Mouse (Mus musculus): ENCODE measurements around the gene Sf3b1. TPM values are rescaled to one million over a fixed set of nuclear protein-coding genes. Genes with fewer than 3 reads are reported as not detected.
A peak's percentile ranks its signal among the peaks of the same experiment; 100 is the strongest.
"Not testable (repeated sequence)": the region's sequence is repeated elsewhere in the genome, so short reads cannot be mapped to it uniquely, and the experiment has no call there.

Sf3b1 gene
- total RNA-seq, 1 experiment, result 164 TPM

- H3K9me3 ChIP-seq (ENCODE audit: control insufficient read depth, insufficient read depth, low read depth, low read length), result no peaks in the 10 kb centered on the region
- no peak overlapping the region for H3K27ac ChIP-seq (ENCODE audit: insufficient read depth, low read depth, low read length, poor library complexity, severe bottlenecking)
- TF ChIP-seq CHD2 (IDR thresholded peaks at IDR 0.05; ENCODE audit: low read depth, low read length) (no peak), ZNF384 (IDR thresholded peaks at IDR 0.05; ENCODE audit: low read depth, low read length) (no peak), ZC3H11A (IDR thresholded peaks at IDR 0.05; ENCODE audit: borderline replicate concordance, low read depth, low read length) (no peak), MAFK (IDR thresholded peaks at IDR 0.05; ENCODE audit: insufficient read depth, low read depth, low read length) (no peak), HCFC1 (IDR thresholded peaks at IDR 0.05; ENCODE audit: borderline replicate concordance, insufficient read depth, low read length) (no peak)
- H3K9ac ChIP-seq (ENCODE audit: insufficient read depth, low read depth, low read length, poor library complexity, severe bottlenecking), result no peak overlapping the region
- no peak overlapping the region for H3K4me3 ChIP-seq (ENCODE audit: insufficient read depth in 1 of 2, low read depth in 1 of 2, low read length in 2 of 2, poor library complexity in 1 of 2, severe bottlenecking in 1 of 2)
- in situ Hi-C loops (cut with MboI; ENCODE audit: low sequenced_read_pairs in 2 of 2, unreplicated experiment in 2 of 2), result loop anchor here in 1 of 2 experiments (25.0 kb wide), 1 partner anchor 298 kb away; no protein-coding TSS in a partner anchor
- H3K4me1 ChIP-seq (ENCODE audit: control insufficient read depth in 2 of 2, insufficient read depth in 2 of 2, low read length in 2 of 2, poor library complexity in 1 of 2), result no peaks in the 10 kb centered on the region
- H3K36me3 ChIP-seq (ENCODE audit: control insufficient read depth, insufficient read depth, low read length, poor library complexity, severe bottlenecking), result no peaks in the 10 kb centered on the region
- no peak for DNase-seq (ENCODE audit: low read depth, low spot score)
These were observed 66.6 kb downstream of the Sf3b1 start for GRCm38 (mm10) chr1:54960613-54961165.

DNA sequence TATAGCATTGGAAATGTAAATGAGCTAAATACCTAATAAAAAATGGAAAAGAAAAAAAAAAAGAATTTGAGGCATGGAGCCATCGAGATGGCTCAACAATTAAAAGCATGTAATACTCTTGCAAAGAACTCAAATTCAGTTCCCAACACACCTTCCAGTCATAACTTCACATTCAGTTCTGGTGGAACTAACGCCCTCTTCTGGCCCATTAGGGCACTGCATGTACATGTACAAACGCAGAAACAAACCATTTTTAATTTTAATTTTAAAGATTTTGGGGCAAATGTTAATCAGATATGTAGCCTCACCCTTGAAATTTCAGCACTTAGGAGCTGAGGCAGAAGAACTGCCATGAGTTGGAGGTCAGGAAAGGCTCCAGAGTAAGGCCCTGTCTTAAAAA lies 68.8 kb downstream of the Sf3b1 start:
- Histone ChIP-seq H3K9me3 (ENCODE audit: control insufficient read depth, insufficient read depth, low read depth, low read length) (no peaks in the 10 kb centered on the region), H3K36me3 (ENCODE audit: control insufficient read depth, insufficient read depth, low read length, poor library complexity, severe bottlenecking) (no peaks in the 10 kb centered on the region), H3K9ac (ENCODE audit: insufficient read depth, low read depth, low read length, poor library complexity, severe bottlenecking) (no peak overlapping the region), H3K4me1 (ENCODE audit: control insufficient read depth in 2 of 2, insufficient read depth in 2 of 2, low read length in 2 of 2, poor library complexity in 1 of 2) (no peaks in the 10 kb centered on the region), H3K4me3 (ENCODE audit: insufficient read depth in 1 of 2, low read depth in 1 of 2, low read length in 2 of 2, poor library complexity in 1 of 2, severe bottlenecking in 1 of 2) (no peak overlapping the region), H3K27ac (ENCODE audit: insufficient read depth, low read depth, low read length, poor library complexity, severe bottlenecking) (no peak overlapping the region)
- in situ Hi-C loops (cut with MboI; ENCODE audit: low sequenced_read_pairs in 2 of 2, unreplicated experiment in 2 of 2), result loop anchor here in 1 of 2 experiments (25.0 kb wide), 1 partner anchor 296 kb away; no protein-coding TSS in a partner anchor
- peak; percentile 64 for TF ChIP-seq ZC3H11A (IDR thresholded peaks at IDR 0.05; ENCODE audit: borderline replicate concordance, low read depth, low read length)
- no peak for TF ChIP-seq MAFK (IDR thresholded peaks at IDR 0.05; ENCODE audit: insufficient read depth, low read depth, low read length)
- no peak for TF ChIP-seq CHD2 (IDR thresholded peaks at IDR 0.05; ENCODE audit: low read depth, low read length)
- DNase-seq (ENCODE audit: low read depth, low spot score), result no peak

DNA sequence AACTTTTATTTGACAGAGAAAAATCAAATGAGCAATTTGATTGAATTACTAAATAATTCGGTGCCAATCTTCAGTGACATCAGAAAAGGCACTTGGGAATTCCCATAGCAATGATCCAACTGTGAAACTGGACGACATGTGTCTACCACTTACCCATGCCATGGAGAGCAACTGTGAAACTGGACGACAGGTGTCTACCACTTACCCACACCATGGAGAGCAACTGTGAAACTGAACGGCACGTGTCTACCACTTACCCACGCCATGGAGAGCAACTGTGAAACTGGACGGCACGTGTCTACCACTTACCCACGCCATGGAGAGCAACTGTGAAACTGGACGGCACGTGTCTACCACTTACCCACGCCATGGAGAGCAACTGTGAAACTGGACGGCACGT lies 70.3 kb downstream of the Sf3b1 start:
- not testable (repeated sequence) for H3K4me1 ChIP-seq (ENCODE audit: control insufficient read depth in 2 of 2, insufficient read depth in 2 of 2, low read length in 2 of 2, poor library complexity in 1 of 2); H3K9ac ChIP-seq (ENCODE audit: insufficient read depth, low read depth, low read length, poor library complexity, severe bottlenecking); H3K9me3 ChIP-seq (ENCODE audit: control insufficient read depth, insufficient read depth, low read depth, low read length); DNase-seq (ENCODE audit: low read depth, low spot score); H3K4me3 ChIP-seq (ENCODE audit: insufficient read depth in 1 of 2, low read depth in 1 of 2, low read length in 2 of 2, poor library complexity in 1 of 2, severe bottlenecking in 1 of 2); H3K27ac ChIP-seq (ENCODE audit: insufficient read depth, low read depth, low read length, poor library complexity, severe bottlenecking); H3K36me3 ChIP-seq (ENCODE audit: control insufficient read depth, insufficient read depth, low read length, poor library complexity, severe bottlenecking)
- in situ Hi-C loops (cut with MboI; ENCODE audit: low sequenced_read_pairs in 2 of 2, unreplicated experiment in 2 of 2), result loop anchor here in 1 of 2 experiments (25.0 kb wide), 1 partner anchor 295 kb away; no protein-coding TSS in a partner anchor

DNA sequence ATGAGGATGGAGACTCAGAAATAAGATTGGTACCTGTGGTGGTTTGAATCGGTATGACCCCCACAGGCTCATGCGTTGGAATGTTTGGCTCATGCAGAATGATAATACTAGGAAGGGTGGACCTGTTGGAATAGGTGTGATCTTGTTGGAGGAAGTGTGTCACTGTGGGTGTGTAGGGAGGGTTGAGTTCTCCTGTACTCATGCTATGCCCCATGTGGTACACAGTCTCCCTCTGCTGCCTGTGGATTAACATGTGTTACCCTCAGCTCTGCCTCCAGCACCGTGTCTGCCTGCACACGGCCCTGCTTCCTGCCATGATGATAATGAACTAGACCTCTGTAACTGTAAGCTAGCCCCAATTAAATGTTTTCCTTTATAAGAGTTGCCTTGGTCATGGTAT lies 72.4 kb downstream of the Sf3b1 start:
- TF ChIP-seq CHD2 (IDR thresholded peaks at IDR 0.05; ENCODE audit: low read depth, low read length) (no peak), ZC3H11A (IDR thresholded peaks at IDR 0.05; ENCODE audit: borderline replicate concordance, low read depth, low read length) (no peak), MAFK (IDR thresholded peaks at IDR 0.05; ENCODE audit: insufficient read depth, low read depth, low read length) (no peak), HCFC1 (IDR thresholded peaks at IDR 0.05; ENCODE audit: borderline replicate concordance, insufficient read depth, low read length) (no peak), ZNF384 (IDR thresholded peaks at IDR 0.05; ENCODE audit: low read depth, low read length) (no peak)
- no peak for DNase-seq (ENCODE audit: low read depth, low spot score)

GRCm38 (mm10) chr1:54944648-54945047 lies 82.6 kb downstream of the Sf3b1 start:
- DNase-seq (ENCODE audit: low read depth, low spot score), result no peak
- H3K9ac ChIP-seq (ENCODE audit: insufficient read depth, low read depth, low read length, poor library complexity, severe bottlenecking), result no peak overlapping the region
- in situ Hi-C loops (cut with MboI; ENCODE audit: low sequenced_read_pairs in 2 of 2, unreplicated experiment in 2 of 2), result no loop called here

More for the DNA sequence above, 72.4 kb downstream of the Sf3b1 start:
- Histone ChIP-seq H3K9ac (ENCODE audit: insufficient read depth, low read depth, low read length, poor library complexity, severe bottlenecking) (no peak overlapping the region), H3K9me3 (ENCODE audit: control insufficient read depth, insufficient read depth, low read depth, low read length) (no peaks in the 10 kb centered on the region), H3K4me3 (ENCODE audit: insufficient read depth in 1 of 2, low read depth in 1 of 2, low read length in 2 of 2, poor library complexity in 1 of 2, severe bottlenecking in 1 of 2) (no peak overlapping the region), H3K4me1 (ENCODE audit: control insufficient read depth in 2 of 2, insufficient read depth in 2 of 2, low read length in 2 of 2, poor library complexity in 1 of 2) (no peaks in the 10 kb centered on the region), H3K27ac (ENCODE audit: insufficient read depth, low read depth, low read length, poor library complexity, severe bottlenecking) (no peak overlapping the region), H3K36me3 (ENCODE audit: control insufficient read depth, insufficient read depth, low read length, poor library complexity, severe bottlenecking) (no peaks in the 10 kb centered on the region)
- in situ Hi-C loops (cut with MboI; ENCODE audit: low sequenced_read_pairs in 2 of 2, unreplicated experiment in 2 of 2), result loop anchor here in 1 of 2 experiments (25.0 kb wide), 1 partner anchor 293 kb away; no protein-coding TSS in a partner anchor

More at GRCm38 (mm10) chr1:54944648-54945047, 82.6 kb downstream of the Sf3b1 start:
- Histone ChIP-seq H3K9me3 (ENCODE audit: control insufficient read depth, insufficient read depth, low read depth, low read length) (no peaks in the 10 kb centered on the region), H3K4me1 (ENCODE audit: control insufficient read depth in 2 of 2, insufficient read depth in 2 of 2, low read length in 2 of 2, poor library complexity in 1 of 2) (no peaks in the 10 kb centered on the region), H3K36me3 (ENCODE audit: control insufficient read depth, insufficient read depth, low read length, poor library complexity, severe bottlenecking) (no peaks in the 10 kb centered on the region), H3K27ac (ENCODE audit: insufficient read depth, low read depth, low read length, poor library complexity, severe bottlenecking) (no peak overlapping the region), H3K4me3 (ENCODE audit: insufficient read depth in 1 of 2, low read depth in 1 of 2, low read length in 2 of 2, poor library complexity in 1 of 2, severe bottlenecking in 1 of 2) (no peak overlapping the region)
- TF ChIP-seq ZNF384 (IDR thresholded peaks at IDR 0.05; ENCODE audit: low read depth, low read length) (no peak), HCFC1 (IDR thresholded peaks at IDR 0.05; ENCODE audit: borderline replicate concordance, insufficient read depth, low read length) (no peak), MAFK (IDR thresholded peaks at IDR 0.05; ENCODE audit: insufficient read depth, low read depth, low read length) (no peak), ZC3H11A (IDR thresholded peaks at IDR 0.05; ENCODE audit: borderline replicate concordance, low read depth, low read length) (no peak), CHD2 (IDR thresholded peaks at IDR 0.05; ENCODE audit: low read depth, low read length) (no peak)

All from ES-E14 (cell line).